Mouse (Mus musculus): ENCODE data around the gene Klhl21. TPM values are rescaled to one million over a fixed set of nuclear protein-coding genes. Genes with fewer than 3 reads are reported as not detected.
A peak's percentile ranks its signal among the peaks of the same experiment; 100 is the strongest.

Gene Klhl21
- total and polyA plus RNA-seq, 2 experiments: 21.8 to 25.8 TPM

DNA sequence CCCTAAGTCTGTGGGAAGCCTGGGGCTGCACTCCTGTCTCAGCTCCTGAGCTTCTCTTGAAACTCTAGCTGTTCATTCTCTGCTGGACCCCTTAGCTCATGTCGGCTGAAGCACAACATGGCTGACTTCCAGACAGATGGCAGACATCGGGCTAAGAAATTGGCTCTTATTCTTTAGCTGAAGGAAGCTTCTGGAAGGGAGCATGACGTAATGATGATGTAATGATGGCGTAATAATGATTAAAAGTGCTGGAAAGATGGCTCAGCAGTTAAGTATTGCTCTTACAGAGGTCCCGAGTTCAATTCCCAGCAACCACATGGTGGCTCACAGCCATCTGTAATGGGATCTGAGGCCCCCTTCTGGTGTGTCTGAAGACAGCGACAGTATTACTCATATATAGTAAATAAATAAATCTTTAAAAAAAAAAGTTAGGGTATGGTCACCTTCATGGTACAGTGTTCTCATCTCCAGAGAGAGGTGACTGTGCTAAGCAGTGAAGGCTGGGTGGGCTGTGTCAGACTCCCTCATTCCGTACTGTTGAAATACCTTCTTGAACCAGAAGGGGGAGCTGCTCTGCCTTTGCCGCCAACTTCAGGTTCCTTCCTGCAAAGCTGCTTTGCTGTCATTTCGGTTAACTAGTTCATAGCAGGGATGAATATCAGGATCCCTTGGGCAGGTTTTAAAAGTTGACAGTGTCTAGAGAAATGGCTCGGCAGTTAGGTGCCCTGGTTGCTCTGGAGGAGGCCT is 36.2 kb upstream of the Klhl21 start:
- H3K27ac ChIP-seq (replicated peaks; ENCODE audit: insufficient read depth, low read depth, low read length): no peak overlapping the region
- no peak for DNase-seq (ENCODE audit: extremely low read depth, low read depth, low spot score)
- H3K79me2 ChIP-seq (ENCODE audit: control insufficient read depth, insufficient read depth, low read length): no peaks in the 10 kb centered on the region
- peaks cover 8% of the 10 kb centered on the region; the same call in 1 of the 2 replicates for H3K36me3 ChIP-seq (ENCODE audit: control insufficient read depth, insufficient read depth, low read length)
- no peak overlapping the region for H3K9ac ChIP-seq (ENCODE audit: low read depth, low read length)
- H3K27me3 ChIP-seq (ENCODE audit: control insufficient read depth, insufficient read depth, low read length): no peaks in the 10 kb centered on the region
- no peak overlapping the region for H3K4me3 ChIP-seq (ENCODE audit: insufficient read depth, low read depth, low read length)
- 81% methylated on average over 10 of the region's 10 CpGs for WGBS
- peak; percentile 52; the same call in 1 of the 2 replicates for TF ChIP-seq CTCF (IDR thresholded peaks at IDR 0.05; ENCODE audit: low read depth, low read length)
- TF ChIP-seq POLR2A (IDR thresholded peaks at IDR 0.05; ENCODE audit: extremely low read depth, insufficient read depth, low read length): no peak
- no peaks in the 10 kb centered on the region for H3K4me1 ChIP-seq (ENCODE audit: control insufficient read depth, insufficient read depth, low read length)

DNA sequence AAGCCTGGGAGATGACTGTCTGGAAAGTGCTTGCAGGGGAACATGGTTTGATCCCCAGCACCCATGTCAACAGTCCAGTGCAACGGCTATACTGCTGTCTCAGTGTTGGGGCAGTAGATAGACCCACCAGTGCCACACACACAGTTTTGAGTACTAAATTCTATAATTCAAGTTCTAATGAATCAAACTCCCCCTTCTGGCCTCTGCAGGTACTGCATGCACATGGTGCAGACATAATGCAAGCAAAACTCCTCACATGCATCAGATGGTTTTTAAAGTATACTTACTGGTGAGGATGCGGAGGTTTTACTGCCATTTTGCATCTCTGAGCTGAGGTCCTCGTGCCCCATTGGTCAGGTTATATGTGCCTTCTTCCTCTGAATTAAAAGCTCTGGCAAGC is 33.2 kb upstream of the Klhl21 start:
- 94% methylated on average over 3 of the region's 3 CpGs for WGBS
- H3K4me3 ChIP-seq (ENCODE audit: insufficient read depth, low read depth, low read length): no peak overlapping the region
- no peaks in the 10 kb centered on the region for H3K79me2 ChIP-seq (ENCODE audit: control insufficient read depth, insufficient read depth, low read length)
- H3K27ac ChIP-seq (replicated peaks; ENCODE audit: insufficient read depth, low read depth, low read length): no peak overlapping the region
- H3K27me3 ChIP-seq (ENCODE audit: control insufficient read depth, insufficient read depth, low read length): no peaks in the 10 kb centered on the region
- TF ChIP-seq CTCF (IDR thresholded peaks at IDR 0.05; ENCODE audit: low read depth, low read length) (peak; percentile 3; the same call in 1 of the 2 replicates), POLR2A (IDR thresholded peaks at IDR 0.05; ENCODE audit: extremely low read depth, insufficient read depth, low read length) (no peak)
- DNase-seq (ENCODE audit: extremely low read depth, low read depth, low spot score): no peak
- no peaks in the 10 kb centered on the region for H3K4me1 ChIP-seq (ENCODE audit: control insufficient read depth, insufficient read depth, low read length)
- H3K36me3 ChIP-seq (ENCODE audit: control insufficient read depth, insufficient read depth, low read length): peaks cover 6% of the 10 kb centered on the region; the same call in 1 of the 2 replicates
- no peak overlapping the region for H3K9ac ChIP-seq (ENCODE audit: low read depth, low read length)

DNA sequence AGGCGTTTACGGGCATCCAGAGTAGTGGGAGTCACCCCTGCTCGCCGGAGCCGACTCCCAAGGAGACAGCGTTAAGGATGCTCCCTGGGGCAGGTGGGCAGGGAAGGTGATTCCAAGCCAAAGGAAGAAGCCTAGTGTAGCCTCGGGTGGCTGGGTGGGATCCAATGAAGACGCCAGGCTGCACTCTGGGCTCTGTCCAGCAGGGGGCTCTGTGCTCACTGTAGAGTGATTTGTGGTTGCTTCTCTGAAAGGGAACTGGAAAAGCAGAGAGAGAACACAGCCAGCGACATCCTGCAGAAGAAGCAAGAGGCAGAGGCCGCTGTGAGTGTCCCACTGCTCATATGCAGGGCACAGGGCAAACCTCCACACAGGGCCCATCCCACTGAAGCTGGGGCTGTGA is 30.9 kb upstream of the Klhl21 start:
- Histone ChIP-seq H3K36me3 (ENCODE audit: control insufficient read depth, insufficient read depth, low read length) (peaks cover 6% of the 10 kb centered on the region; the same call in 1 of the 2 replicates), H3K4me3 (ENCODE audit: insufficient read depth, low read depth, low read length) (no peak overlapping the region), H3K4me1 (ENCODE audit: control insufficient read depth, insufficient read depth, low read length) (no peaks in the 10 kb centered on the region), H3K9ac (ENCODE audit: low read depth, low read length) (no peak overlapping the region), H3K27me3 (ENCODE audit: control insufficient read depth, insufficient read depth, low read length) (no peaks in the 10 kb centered on the region), H3K79me2 (ENCODE audit: control insufficient read depth, insufficient read depth, low read length) (no peaks in the 10 kb centered on the region), H3K27ac (replicated peaks; ENCODE audit: insufficient read depth, low read depth, low read length) (no peak overlapping the region)
- 50% methylated on average over 10 of the region's 10 CpGs for WGBS
- DNase-seq (ENCODE audit: extremely low read depth, low read depth, low spot score): peak; percentile 29
- TF ChIP-seq POLR2A (IDR thresholded peaks at IDR 0.05; ENCODE audit: extremely low read depth, insufficient read depth, low read length) (no peak), CTCF (IDR thresholded peaks at IDR 0.05; ENCODE audit: low read depth, low read length) (peak; percentile 89)

DNA sequence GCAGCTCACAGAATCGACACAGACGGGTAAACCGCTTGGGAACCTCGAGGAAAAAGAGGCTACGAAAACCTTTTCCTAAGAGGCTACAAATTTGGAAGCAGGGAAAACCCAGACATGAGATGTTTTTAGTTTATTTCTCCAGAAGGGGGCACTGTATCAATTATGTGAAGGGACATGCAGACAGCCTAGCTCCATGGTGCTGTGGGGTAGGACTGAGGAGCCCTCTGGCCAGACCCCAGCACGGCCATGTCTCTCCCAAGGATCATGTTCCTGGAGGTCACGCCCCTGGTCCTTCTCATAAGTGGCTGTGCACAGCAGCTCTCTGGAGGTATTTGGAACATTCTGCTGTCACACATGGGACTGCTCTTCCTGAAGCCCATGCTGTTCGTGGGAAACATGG is 27.9 kb upstream of the Klhl21 start:
- Histone ChIP-seq H3K4me3 (ENCODE audit: insufficient read depth, low read depth, low read length) (no peak overlapping the region), H3K9ac (ENCODE audit: low read depth, low read length) (no peak overlapping the region), H3K4me1 (ENCODE audit: control insufficient read depth, insufficient read depth, low read length) (no peaks in the 10 kb centered on the region), H3K27me3 (ENCODE audit: control insufficient read depth, insufficient read depth, low read length) (no peaks in the 10 kb centered on the region), H3K27ac (replicated peaks; ENCODE audit: insufficient read depth, low read depth, low read length) (no peak overlapping the region), H3K79me2 (ENCODE audit: control insufficient read depth, insufficient read depth, low read length) (no peaks in the 10 kb centered on the region), H3K36me3 (ENCODE audit: control insufficient read depth, insufficient read depth, low read length) (no peaks in the 10 kb centered on the region; the same call in 1 of the 2 replicates)
- no peak for DNase-seq (ENCODE audit: extremely low read depth, low read depth, low spot score)
- WGBS: 81% methylated on average over 8 of the region's 8 CpGs
- no peak for TF ChIP-seq POLR2A (IDR thresholded peaks at IDR 0.05; ENCODE audit: extremely low read depth, insufficient read depth, low read length)
- TF ChIP-seq CTCF (IDR thresholded peaks at IDR 0.05; ENCODE audit: low read depth, low read length): 0 out of 2 replicates have a peak, but pooled peaks have one; percentile 31

DNA sequence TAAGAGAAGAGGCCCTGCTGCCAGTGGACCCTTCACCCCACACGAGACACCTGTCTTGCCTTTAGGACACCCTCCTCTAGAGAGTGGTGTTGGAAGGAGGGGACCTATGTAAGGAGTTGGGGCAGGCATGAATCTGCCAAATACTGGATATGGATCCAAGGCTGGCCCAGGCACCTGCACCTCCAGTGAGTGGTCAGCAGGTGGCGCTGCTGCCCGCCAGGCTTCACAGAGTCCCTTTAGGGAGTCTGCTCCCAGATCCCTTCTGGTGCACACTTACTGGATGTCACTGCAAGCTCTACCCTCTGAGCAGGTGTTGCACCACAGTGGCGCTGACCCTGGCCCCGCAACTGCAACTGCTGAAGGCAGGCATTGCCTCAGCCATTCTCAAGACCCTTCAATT is 27.2 kb upstream of the Klhl21 start:
- H3K27ac ChIP-seq (replicated peaks; ENCODE audit: insufficient read depth, low read depth, low read length): no peak overlapping the region
- DNase-seq (ENCODE audit: extremely low read depth, low read depth, low spot score): peak; percentile 47

DNA sequence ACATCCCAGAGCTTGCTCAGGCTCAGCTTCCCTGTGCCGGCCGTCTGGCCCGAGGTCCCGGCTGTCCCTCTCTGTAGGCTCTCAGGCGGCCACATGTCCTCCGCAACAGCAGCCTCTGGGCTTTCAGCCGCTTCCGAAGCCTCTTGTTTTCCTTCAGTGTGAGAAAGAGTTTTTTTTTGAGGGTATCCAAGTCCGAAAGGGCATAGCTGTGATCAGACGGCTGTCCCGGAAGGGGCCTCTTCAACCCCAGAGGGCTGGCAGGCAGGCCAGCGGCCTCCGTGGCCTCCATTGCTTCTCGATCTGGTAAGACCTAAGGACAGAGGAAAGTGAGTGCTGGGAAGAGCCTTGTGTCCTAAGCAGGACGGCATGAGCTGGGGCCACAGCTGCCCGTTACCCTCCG is 25.6 kb upstream of the Klhl21 start:
- Histone ChIP-seq H3K79me2 (ENCODE audit: control insufficient read depth, insufficient read depth, low read length) (peaks cover 2% of the 10 kb centered on the region; the same call in 1 of the 2 replicates), H3K9ac (ENCODE audit: low read depth, low read length) (no peak overlapping the region), H3K4me1 (ENCODE audit: control insufficient read depth, insufficient read depth, low read length) (peaks cover 3% of the 10 kb centered on the region), H3K36me3 (ENCODE audit: control insufficient read depth, insufficient read depth, low read length) (no peaks in the 10 kb centered on the region; the same call in 1 of the 2 replicates), H3K4me3 (ENCODE audit: insufficient read depth, low read depth, low read length) (no peak overlapping the region), H3K27me3 (ENCODE audit: control insufficient read depth, insufficient read depth, low read length) (no peaks in the 10 kb centered on the region), H3K27ac (replicated peaks; ENCODE audit: insufficient read depth, low read depth, low read length) (no peak overlapping the region)
- DNase-seq (ENCODE audit: extremely low read depth, low read depth, low spot score): no peak
- TF ChIP-seq POLR2A (IDR thresholded peaks at IDR 0.05; ENCODE audit: extremely low read depth, insufficient read depth, low read length) (no peak), CTCF (IDR thresholded peaks at IDR 0.05; ENCODE audit: low read depth, low read length) (no peak)
- WGBS: 88% methylated on average over 17 of the region's 17 CpGs

More for the DNA sequence above, 27.2 kb upstream of the Klhl21 start:
- H3K27me3 ChIP-seq (ENCODE audit: control insufficient read depth, insufficient read depth, low read length): no peaks in the 10 kb centered on the region
- no peak overlapping the region for H3K4me3 ChIP-seq (ENCODE audit: insufficient read depth, low read depth, low read length)
- 8% methylated on average over 5 of the region's 5 CpGs for WGBS
- H3K4me1 ChIP-seq (ENCODE audit: control insufficient read depth, insufficient read depth, low read length): no peaks in the 10 kb centered on the region
- TF ChIP-seq CTCF (IDR thresholded peaks at IDR 0.05; ENCODE audit: low read depth, low read length) (peak; percentile 100), POLR2A (IDR thresholded peaks at IDR 0.05; ENCODE audit: extremely low read depth, insufficient read depth, low read length) (no peak)
- H3K36me3 ChIP-seq (ENCODE audit: control insufficient read depth, insufficient read depth, low read length): no peaks in the 10 kb centered on the region; the same call in 1 of the 2 replicates
- no peaks in the 10 kb centered on the region for H3K79me2 ChIP-seq (ENCODE audit: control insufficient read depth, insufficient read depth, low read length)
- no peak overlapping the region for H3K9ac ChIP-seq (ENCODE audit: low read depth, low read length)

Measured in liver, adult 2 months (tissue).